Mouse (Mus musculus) heart, adult 2 months (tissue): ENCODE data around the gene Eomes.

Source experiments
- CTCF ChIP-seq: fragments of 200-600 bp; IDR thresholded peaks from 2 replicates; pipeline ENCODE4 v1.8.1; 2022; ENCODE audit warnings: antibody characterized with exemption, mild to moderate bottlenecking, moderate library complexity
- POLR2A ChIP-seq: fragments of 200-500 bp; IDR thresholded peaks from 2 replicates; pipeline ENCODE4 v1.6.1; 2011; ENCODE audit warnings: mild to moderate bottlenecking, low read depth, low read length, control low read depth; ENCODE audit not compliant: insufficient read depth

GRCm38 (mm10) chr9:118504656-118505055 is 26.6 kb downstream of the Eomes start:
- TF ChIP-seq POLR2A (no peak), CTCF (no peak)
